Mouse (Mus musculus) right cerebral cortex, postnatal 14 days (tissue): ENCODE measurements around the gene D10Wsu102e.

Experiments used
- DNase-seq: peaks from one replicate; pipeline ENCODE4 v3.0.0; 2022

The D10Wsu102e gene

GRCm38 (mm10) chr10:83359956-83360355, at the start of gene D10Wsu102e:
Gene D10Wsu102e (plus strand): TSS chr10:83360221.
- DNase-seq, result peak; percentile 96

- DNase-seq, result no peak
These were observed 49.7 kb upstream of the D10Wsu102e start for GRCm38 (mm10) chr10:83310356-83310755.

- no peak for DNase-seq
These were observed 47.0 kb upstream of the D10Wsu102e start for GRCm38 (mm10) chr10:83313033-83313432.

- no peak for DNase-seq
These were observed 39.6 kb upstream of the D10Wsu102e start for GRCm38 (mm10) chr10:83320396-83320795.

GRCm38 (mm10) chr10:83320870-83321269, 39.2 kb upstream of the D10Wsu102e start:
- DNase-seq, result no peak

- DNase-seq, result no peak
These were observed 38.5 kb upstream of the D10Wsu102e start for GRCm38 (mm10) chr10:83321528-83321927.

- DNase-seq, result no peak
These were observed 37.4 kb upstream of the D10Wsu102e start for GRCm38 (mm10) chr10:83322551-83323100.

GRCm38 (mm10) chr10:83324871-83325270, 35.1 kb upstream of the D10Wsu102e start:
- no peak for DNase-seq

GRCm38 (mm10) chr10:83325903-83326302, 34.1 kb upstream of the D10Wsu102e start:
- no peak for DNase-seq

GRCm38 (mm10) chr10:83326648-83327285, 33.3 kb upstream of the D10Wsu102e start:
- DNase-seq, result no peak

GRCm38 (mm10) chr10:83328791-83329190, 31.2 kb upstream of the D10Wsu102e start:
- DNase-seq, result no peak

- no peak for DNase-seq
These were observed 29.7 kb upstream of the D10Wsu102e start for GRCm38 (mm10) chr10:83330336-83330735.

GRCm38 (mm10) chr10:83331811-83332210, 28.2 kb upstream of the D10Wsu102e start:
- DNase-seq, result no peak

- no peak for DNase-seq
These were observed 27.4 kb upstream of the D10Wsu102e start for GRCm38 (mm10) chr10:83332581-83332980.

GRCm38 (mm10) chr10:83336336-83336735, 23.7 kb upstream of the D10Wsu102e start:
- DNase-seq, result no peak

- peak; percentile 71 for DNase-seq
These were observed 22.7 kb upstream of the D10Wsu102e start, which contains the start of gene Slc41a2 for GRCm38 (mm10) chr10:83337159-83337951. Gene Slc41a2 (minus strand): TSS chr10:83337882.

GRCm38 (mm10) chr10:83337971-83338598, 21.9 kb upstream of the D10Wsu102e start:
- DNase-seq, result no peak

GRCm38 (mm10) chr10:83341226-83341625, 18.8 kb upstream of the D10Wsu102e start:
- no peak for DNase-seq

GRCm38 (mm10) chr10:83343171-83343570, 16.9 kb upstream of the D10Wsu102e start:
- peak; percentile 28 for DNase-seq

- no peak for DNase-seq
These were observed 16.0 kb upstream of the D10Wsu102e start for GRCm38 (mm10) chr10:83343828-83344685.

GRCm38 (mm10) chr10:83345693-83346358, 14.2 kb upstream of the D10Wsu102e start:
- no peak for DNase-seq

GRCm38 (mm10) chr10:83346359-83346736, 13.7 kb upstream of the D10Wsu102e start:
- no peak for DNase-seq
